Mouse (Mus musculus) spleen, adult 2 months (tissue): ENCODE measurements around the gene Ank2. TPM values are rescaled to one million over a fixed set of nuclear protein-coding genes. Genes with fewer than 3 reads are reported as not detected.

Experiments used
- DNase-seq, 2 experiments: peaks; one replicate each; pipeline versions ENCODE4 v3.0.0 to v3.0.0-alpha.2; 2012 to 2021; ENCODE audit warnings: low spot score in 2 of 2, low read depth in 1 of 2
- H3K27ac ChIP-seq: fragments of 200-500 bp; 2 replicates; pipeline ENCODE4 v1.5.1; 2012; ENCODE audit warnings: low read length, inconsistent platforms; ENCODE audit not compliant: insufficient read depth
- H3K27me3 ChIP-seq: fragments of 200-500 bp; 2 replicates; pipeline ENCODE4 v1.6.1; 2012; ENCODE audit warnings: mild to moderate bottlenecking, moderate library complexity, low read length, inconsistent platforms; ENCODE audit not compliant: control insufficient read depth, insufficient read depth
- H3K36me3 ChIP-seq: fragments of 200-500 bp; 2 replicates; pipeline ENCODE4 v1.6.1; 2012; ENCODE audit warnings: mild to moderate bottlenecking, low read length, inconsistent platforms; ENCODE audit not compliant: control insufficient read depth, insufficient read depth
- H3K4me1 ChIP-seq: fragments of 200-500 bp; 2 replicates; pipeline ENCODE4 v1.6.1; 2011; ENCODE audit warnings: inconsistent platforms; ENCODE audit not compliant: control insufficient read depth, insufficient read depth, insufficient read length
- H3K4me3 ChIP-seq: fragments of 200-500 bp; 2 replicates; pipeline ENCODE4 v1.5.1; 2011; ENCODE audit warnings: mild to moderate bottlenecking, inconsistent platforms; ENCODE audit not compliant: insufficient read depth, insufficient read length; ENCODE audit errors: extremely low read depth
- CTCF ChIP-seq: fragments of 200-500 bp; IDR thresholded peaks from 2 replicates; pipeline ENCODE4 v1.5.1; 2011; ENCODE audit warnings: mild to moderate bottlenecking, inconsistent platforms; ENCODE audit not compliant: insufficient read depth, insufficient read length, insufficient replicate concordance; ENCODE audit errors: extremely low read depth
- POLR2A ChIP-seq: fragments of 200-500 bp; IDR thresholded peaks from 2 replicates; pipeline ENCODE4 v1.6.1; 2011; ENCODE audit warnings: low read depth, low read length, inconsistent platforms
- WGBS: fragments of 180-500 bp; shearing (Covaris S2); methylation state at CpG from one replicate; pipeline ENCODE4 v1.1.7; 2018; 5-methylcytosine and 5-hydroxymethylcytosine counted together
- polyA plus RNA-seq: library from polyadenylated mRNA; depleted of rRNA; stranded (reverse); fragments of >200 nt; gene quantifications from 2 replicates; pipeline ENCODE4 v1.2.3, GENCODE M21; 2012; rRNA removed

Ank2 gene
- polyA plus RNA-seq, 1 experiment = 2.1 TPM

DNA sequence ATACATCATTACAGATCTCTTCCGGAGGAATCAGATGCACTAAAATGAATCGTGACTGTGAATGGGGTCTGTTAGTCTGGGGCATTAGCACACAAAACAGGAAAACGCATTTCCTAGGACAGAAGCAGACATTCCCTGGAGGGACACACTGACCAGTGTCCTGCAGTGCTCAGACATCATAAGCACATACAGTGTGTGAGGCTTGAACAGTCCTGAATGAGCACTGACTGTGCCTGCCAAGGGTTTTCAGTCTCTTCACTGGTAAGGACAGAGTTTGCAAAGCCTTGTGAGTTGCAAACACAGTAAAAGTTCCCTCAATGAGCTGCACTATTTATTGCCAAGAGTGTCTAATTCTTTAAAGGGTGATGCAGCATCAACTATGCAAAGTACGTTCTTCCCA, 613.1 kb downstream of the Ank2 start:
- DNase-seq = no peak
- 93% methylated on average over 4 of the region's 4 CpGs for WGBS
- Histone ChIP-seq H3K4me3 (no peak overlapping the region), H3K4me1 (no peaks in the 10 kb centered on the region), H3K36me3 (no peaks in the 10 kb centered on the region), H3K27me3 (no peaks in the 10 kb centered on the region), H3K27ac (no peak overlapping the region)
- TF ChIP-seq POLR2A (no peak), CTCF (no peak)

DNA sequence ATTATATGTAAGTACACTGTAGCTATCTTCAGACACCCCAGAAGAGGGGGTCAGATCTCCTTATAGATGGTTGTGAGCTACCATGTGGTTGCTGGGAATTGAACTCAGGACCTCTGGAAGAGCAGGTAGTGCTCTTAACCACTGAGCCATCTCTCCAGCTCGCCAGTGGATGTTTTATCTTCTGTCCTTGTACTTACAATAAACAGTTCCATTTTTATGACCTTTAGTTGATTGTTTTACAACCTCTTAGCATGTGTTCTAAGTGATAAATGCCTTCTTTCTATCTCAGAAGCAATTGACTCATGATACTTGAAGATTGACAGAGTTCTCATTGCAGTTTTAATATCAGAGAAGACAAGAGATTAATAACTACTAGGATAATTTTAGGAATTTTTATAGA, 620.9 kb downstream of the Ank2 start:
- Histone ChIP-seq H3K27me3 (no peaks in the 10 kb centered on the region), H3K36me3 (no peaks in the 10 kb centered on the region), H3K27ac (no peak overlapping the region), H3K4me3 (no peak overlapping the region), H3K4me1 (no peaks in the 10 kb centered on the region)
- no peak for DNase-seq
- 86% methylated on average over 1 of the region's 1 CpGs for WGBS
- TF ChIP-seq CTCF (no peak), POLR2A (no peak)

Other genes starting within 250 kb of the Ank2 start
- 0.95 and 1.1 TPM in 2 replicates for gene Larp7, start 54.0 kb upstream of the Ank2 start, polyA plus RNA-seq
- gene Zgrf1, start 54.1 kb upstream of the Ank2 start, polyA plus RNA-seq = 0.56 and 0.72 TPM in 2 replicates
- not detected in 2 replicates for gene Neurog2, start 133.8 kb upstream of the Ank2 start, polyA plus RNA-seq